Mouse (Mus musculus) forebrain, embryonic 16.5 days (tissue): ENCODE data around the gene Nfkbia. TPM values are rescaled to one million over a fixed set of nuclear protein-coding genes. Genes with fewer than 3 reads are reported as not detected.

Experiments
- ATAC-seq: fragments of 200-750 bp; cut with Nextera tagmentation; 2 replicates; pipeline ENCODE4 v1.8.0; 2017; ENCODE audit warnings: mild to moderate bottlenecking, moderate library complexity
- H3K27ac ChIP-seq: fragments of 300-500 bp; sonication (generic); 2 replicates; pipeline ENCODE4 v1.5.1; 2014; ENCODE audit warnings: low read length, control low read depth
- H3K27me3 ChIP-seq: fragments of 300-500 bp; sonication (generic); replicated peaks from 2 replicates; pipeline ENCODE4 v1.6.1; 2014; ENCODE audit warnings: low read length; ENCODE audit not compliant: control insufficient read depth, insufficient read depth
- H3K36me3 ChIP-seq: fragments of 300-500 bp; sonication (generic); 2 replicates; pipeline ENCODE4 v1.6.1; 2014; ENCODE audit not compliant: control insufficient read depth, insufficient read depth
- H3K4me1 ChIP-seq: fragments of 300-500 bp; sonication (generic); replicated peaks from 2 replicates; pipeline ENCODE4 v1.6.1; 2014; ENCODE audit warnings: low read length; ENCODE audit not compliant: control insufficient read depth, insufficient read depth
- H3K4me2 ChIP-seq: fragments of 300-500 bp; sonication (generic); 2 replicates; pipeline ENCODE4 v1.6.1; 2014; ENCODE audit warnings: mild to moderate bottlenecking, low read length, control low read depth
- H3K4me3 ChIP-seq: fragments of 300-500 bp; sonication (generic); replicated peaks from 2 replicates; pipeline ENCODE4 v1.5.1; 2014; ENCODE audit warnings: mild to moderate bottlenecking, low read length, control low read depth
- H3K9ac ChIP-seq: fragments of 300-500 bp; sonication (generic); replicated peaks from 2 replicates; pipeline ENCODE4 v1.6.1; 2014; ENCODE audit warnings: low read depth, low read length, control low read depth
- H3K9me3 ChIP-seq: fragments of 300-500 bp; sonication (generic); 2 replicates; pipeline ENCODE4 v1.6.1; 2016; ENCODE audit warnings: low read length; ENCODE audit not compliant: control insufficient read depth
- WGBS: fragments of 180-500 bp; shearing (Covaris S2); extraction: QIAGEN DNeasy Blood & Tissue Kit; methylation state at CpG from one replicate; pipeline ENCODE4 v1.1.7; 2014; 5-methylcytosine and 5-hydroxymethylcytosine counted together
- polyA plus RNA-seq: library from polyadenylated mRNA; unstranded; fragments of >200 nt; fragmentation: Nextera tagmentation; extraction: Ambion mirVana; gene quantifications from 2 replicates; pipeline ENCODE4 v1.2.1, GENCODE M21; 2015

Nfkbia gene
- polyA plus RNA-seq, 1 experiment from 2014 or later = 58.5 TPM

DNA sequence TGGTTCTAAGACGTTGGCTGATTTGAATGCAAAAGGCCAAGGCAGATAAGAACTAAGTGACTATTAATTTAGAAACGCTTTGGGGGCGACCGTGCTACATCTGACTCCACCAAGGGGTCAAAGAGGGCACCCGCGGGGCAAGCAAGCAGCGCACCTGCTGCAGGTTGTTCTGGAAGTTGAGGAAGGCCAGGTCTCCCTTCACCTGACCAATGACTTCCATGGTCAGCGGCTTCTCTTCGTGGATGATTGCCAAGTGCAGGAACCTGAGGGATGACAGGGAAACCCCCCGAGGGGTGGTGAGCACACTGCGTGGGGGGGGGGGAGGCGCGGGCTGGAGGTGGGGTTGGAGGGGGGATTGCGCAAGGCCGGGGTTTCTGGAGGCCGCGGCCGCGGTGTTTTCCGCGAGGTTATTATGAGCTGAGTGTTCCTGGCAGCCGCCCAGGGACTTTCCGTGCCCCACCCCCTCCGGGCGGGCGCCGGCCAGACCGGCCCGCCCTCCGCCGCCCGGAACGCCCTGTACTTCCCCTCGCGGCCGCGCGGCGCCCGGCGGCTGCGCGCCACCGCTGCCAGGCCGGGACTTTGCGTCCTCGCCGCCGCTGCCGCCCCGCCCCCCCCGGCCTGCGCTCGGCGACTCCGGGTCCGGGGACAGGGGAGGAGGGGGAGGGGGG, 797 bp downstream of the Nfkbia start:
- Histone ChIP-seq H3K4me2 (peak overlapping the region; percentile 78), H3K9ac (peak overlapping the region; percentile 97), H3K4me3 (peak overlapping the region; percentile 90), H3K9me3 (no peaks in the 10 kb centered on the region), H3K36me3 (peaks cover 14% of the 10 kb centered on the region), H3K27me3 (no peaks in the 10 kb centered on the region), H3K4me1 (peaks cover 20% of the 10 kb centered on the region), H3K27ac (peak overlapping the region; percentile 98)
- peak; percentile 84 for ATAC-seq
- WGBS = 1% methylated on average over 28 of the region's 57 CpGs

DNA sequence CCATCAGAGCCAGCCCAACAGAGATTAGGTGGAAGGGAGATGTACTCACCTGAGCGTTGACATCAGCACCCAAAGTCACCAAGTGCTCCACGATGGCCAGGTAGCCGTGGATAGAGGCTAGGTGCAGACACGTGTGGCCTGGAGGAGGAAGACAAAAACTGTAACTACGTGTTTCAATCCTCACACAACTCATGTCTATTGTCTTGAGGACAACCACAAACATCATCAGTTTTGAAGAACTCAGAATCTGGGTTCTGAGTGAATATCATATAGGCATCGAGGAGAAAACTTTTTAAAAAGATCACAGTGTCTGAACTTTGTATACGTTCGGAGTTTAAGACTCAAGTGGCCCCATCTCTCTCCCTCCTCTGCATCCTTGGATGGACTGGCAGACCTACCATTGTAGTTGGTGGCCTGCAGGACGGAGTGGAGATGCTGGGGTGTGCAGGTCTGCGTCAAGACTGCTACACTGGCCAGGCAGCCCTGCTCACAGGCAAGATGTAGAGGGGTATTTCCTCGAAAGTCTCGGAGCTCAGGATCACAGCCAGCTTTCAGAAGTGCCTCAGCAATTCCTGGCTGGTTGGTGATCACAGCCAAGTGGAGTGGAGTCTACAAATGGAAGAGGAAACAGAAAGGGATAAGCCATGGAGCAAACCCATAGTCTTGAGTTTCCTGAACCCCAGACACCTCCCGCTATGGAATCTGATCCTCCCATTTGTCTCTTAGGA, 1.6 kb downstream of the Nfkbia start:
- 84% methylated on average over 13 of the region's 13 CpGs for WGBS
- no peaks in the 10 kb centered on the region for H3K9me3 ChIP-seq

GRCm38 (mm10) chr12:55489986-55490721, 2.3 kb downstream of the Nfkbia start:
- Histone ChIP-seq H3K9ac (no peak overlapping the region), H3K4me1 (peaks cover 20% of the 10 kb centered on the region), H3K27ac (no peak overlapping the region), H3K4me2 (no peak overlapping the region; the same call in 1 of the 2 replicates), H3K27me3 (no peaks in the 10 kb centered on the region), H3K9me3 (no peaks in the 10 kb centered on the region), H3K36me3 (peaks cover 14% of the 10 kb centered on the region), H3K4me3 (no peak overlapping the region)
- no peak for ATAC-seq
- 93% methylated on average over 14 of the region's 14 CpGs for WGBS

More for the DNA sequence above, 1.6 kb downstream of the Nfkbia start:
- ATAC-seq = no peak
- Histone ChIP-seq H3K4me3 (peak overlapping the region; percentile 90), H3K27ac (peak overlapping the region; percentile 10; the same call in 1 of the 2 replicates), H3K4me1 (peaks cover 20% of the 10 kb centered on the region), H3K4me2 (peak overlapping the region; percentile 78), H3K9ac (peak overlapping the region; percentile 97), H3K27me3 (no peaks in the 10 kb centered on the region), H3K36me3 (peaks cover 14% of the 10 kb centered on the region)

DNA sequence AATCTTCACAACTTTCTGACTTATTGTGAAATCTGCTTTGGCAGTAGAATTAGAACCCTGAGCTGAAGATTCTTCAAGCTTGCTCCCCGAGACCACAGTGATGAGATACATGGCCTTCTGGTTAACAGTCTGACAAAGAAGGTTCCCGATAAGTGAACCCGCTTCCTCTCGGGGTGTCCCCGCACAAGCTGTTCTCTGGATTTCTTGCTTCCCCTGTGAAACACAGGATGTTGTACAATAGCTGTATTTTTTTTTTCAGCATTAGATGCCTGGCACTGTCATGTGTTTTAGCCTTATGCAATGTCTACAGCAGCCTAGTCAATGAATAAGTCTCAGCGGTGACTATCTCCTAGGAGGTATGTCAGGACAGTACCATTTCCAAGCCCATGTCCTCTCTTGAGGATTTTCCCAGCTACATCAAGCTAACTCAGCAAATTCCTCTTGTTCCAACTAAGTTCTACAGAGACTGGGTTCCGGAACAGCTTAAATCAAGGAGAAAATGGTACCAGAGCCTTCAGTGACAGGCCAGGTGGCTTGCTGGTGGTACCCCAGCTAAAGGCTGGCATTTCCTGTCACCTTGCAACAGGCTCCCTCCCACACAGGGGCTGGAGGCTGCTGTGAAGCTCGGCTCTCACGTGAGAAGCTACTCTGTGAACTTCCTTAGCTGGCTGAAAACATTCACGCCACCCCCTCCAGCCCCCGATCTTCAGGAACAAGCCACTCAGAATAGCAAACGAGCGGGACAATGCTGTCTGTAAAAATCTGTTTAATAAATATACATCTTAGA, 3.6 kb downstream of the Nfkbia start:
- Histone ChIP-seq H3K4me2 (no peak overlapping the region), H3K36me3 (peaks cover 14% of the 10 kb centered on the region), H3K9ac (no peak overlapping the region), H3K27ac (no peak overlapping the region), H3K4me3 (no peak overlapping the region), H3K4me1 (peaks cover 20% of the 10 kb centered on the region), H3K9me3 (no peaks in the 10 kb centered on the region), H3K27me3 (no peaks in the 10 kb centered on the region)
- WGBS = 91% methylated on average over 13 of the region's 13 CpGs
- no peak for ATAC-seq

DNA sequence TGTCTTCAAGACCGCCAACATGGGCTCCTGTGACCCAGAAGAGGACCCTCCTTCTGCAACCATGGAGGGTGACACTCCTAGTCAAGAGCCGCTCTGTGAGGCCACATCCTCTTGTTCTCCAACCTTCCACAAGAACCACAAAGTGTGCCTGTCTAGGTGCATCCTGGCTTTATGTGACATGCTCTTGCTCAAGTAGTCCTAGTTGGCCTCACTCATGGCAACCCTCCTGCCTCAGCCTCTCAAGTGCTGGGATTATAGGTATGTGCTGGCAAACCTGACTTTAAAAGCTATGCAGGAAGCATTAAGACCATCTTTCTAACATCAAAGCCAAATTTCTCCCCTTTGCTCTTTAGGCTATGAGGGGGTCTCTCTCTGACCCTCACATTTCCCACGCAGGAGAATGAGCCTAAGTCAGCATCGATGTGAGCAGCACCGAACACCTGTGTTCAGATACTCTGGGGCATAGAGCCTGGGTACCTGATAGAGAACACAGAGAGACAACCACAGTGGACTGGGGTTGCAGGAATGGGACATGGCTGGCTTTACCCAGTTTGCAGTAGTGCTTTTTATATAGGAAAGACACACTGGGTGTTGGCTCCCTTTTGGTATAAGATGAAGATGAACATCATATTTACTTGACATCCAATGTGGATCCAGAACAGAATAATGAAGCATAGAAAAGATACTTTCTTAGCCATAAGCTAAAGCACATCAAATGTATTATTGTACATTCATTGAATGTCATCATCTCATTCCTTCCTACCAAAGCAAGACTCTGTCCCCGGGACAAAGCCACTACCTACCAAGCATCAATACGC, 4.4 kb downstream of the Nfkbia start:
- H3K4me2 ChIP-seq = no peak overlapping the region
- no peaks in the 10 kb centered on the region for H3K27me3 ChIP-seq
- H3K4me3 ChIP-seq = no peak overlapping the region
- H3K4me1 ChIP-seq = peaks cover 16% of the 10 kb centered on the region
- ATAC-seq = no peak
- 98% methylated on average over 7 of the region's 7 CpGs for WGBS
- H3K9me3 ChIP-seq = no peaks in the 10 kb centered on the region
- no peak overlapping the region for H3K27ac ChIP-seq
- H3K36me3 ChIP-seq = peaks cover 14% of the 10 kb centered on the region
- no peak overlapping the region for H3K9ac ChIP-seq

DNA sequence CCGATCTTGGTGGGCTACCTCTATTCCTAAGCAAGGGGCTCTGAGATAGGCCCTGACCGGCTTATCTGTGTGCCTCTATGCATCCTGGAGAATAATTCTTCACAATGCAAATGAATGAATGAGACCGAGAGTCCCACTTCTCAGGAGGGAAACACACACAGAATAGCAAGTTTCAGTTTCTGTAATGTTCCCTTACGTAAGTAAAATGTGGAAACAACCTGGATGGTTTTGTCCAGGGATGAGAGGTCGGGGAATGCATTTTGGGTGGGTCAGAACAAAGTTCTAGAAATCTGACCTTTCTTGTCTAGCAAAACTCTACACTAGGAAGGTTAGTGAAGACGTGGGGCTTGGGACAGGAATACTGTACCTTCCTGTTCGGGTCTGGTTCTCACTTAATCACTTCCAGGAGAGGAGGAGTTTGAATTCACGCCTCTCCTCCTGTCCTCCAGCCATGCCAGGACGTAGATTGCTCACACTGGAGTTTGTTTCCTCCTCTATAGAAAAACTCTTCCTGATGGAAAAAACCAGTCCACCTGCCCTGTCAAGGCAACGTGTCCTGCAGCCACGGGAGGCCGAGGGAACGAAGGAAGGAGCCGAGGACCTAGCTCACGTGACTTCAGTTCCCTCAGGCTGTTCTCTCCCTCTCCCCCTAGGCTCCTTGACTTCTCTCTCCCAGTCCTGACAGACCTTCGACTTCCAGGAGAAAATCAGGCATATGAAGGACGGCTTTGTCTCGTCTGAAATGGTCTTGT, 5.3 kb downstream of the Nfkbia start:
- Histone ChIP-seq H3K9me3 (no peaks in the 10 kb centered on the region), H3K9ac (no peak overlapping the region), H3K36me3 (peaks cover 14% of the 10 kb centered on the region), H3K27me3 (no peaks in the 10 kb centered on the region), H3K27ac (no peak overlapping the region), H3K4me3 (no peak overlapping the region), H3K4me1 (peaks cover 11% of the 10 kb centered on the region), H3K4me2 (no peak overlapping the region)
- no peak for ATAC-seq
- 80% methylated on average over 18 of the region's 18 CpGs for WGBS

DNA sequence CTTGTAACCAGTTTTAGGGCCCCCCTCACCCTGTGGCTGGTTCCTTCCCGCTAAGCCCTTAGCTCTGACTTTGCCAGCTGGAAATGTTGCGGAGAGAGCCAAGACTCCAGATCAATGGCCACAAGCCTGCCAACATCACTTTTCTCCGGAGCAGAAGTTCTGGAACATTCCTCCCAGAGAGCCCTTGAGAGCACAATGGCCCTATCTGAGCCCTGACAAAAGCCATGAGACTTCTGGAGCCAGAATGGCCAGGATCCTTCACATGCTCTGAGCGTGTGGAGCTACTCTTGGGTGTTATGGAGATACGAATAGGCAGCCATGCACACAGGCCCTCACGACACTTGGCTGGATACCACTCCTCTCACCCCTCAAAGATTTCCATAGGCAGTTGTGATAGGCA, 7.6 kb downstream of the Nfkbia start:
- no peaks in the 10 kb centered on the region for H3K4me1 ChIP-seq
- H3K36me3 ChIP-seq = peaks cover 6% of the 10 kb centered on the region; the same call in 1 of the 2 replicates
- no peaks in the 10 kb centered on the region for H3K9me3 ChIP-seq
- H3K4me3 ChIP-seq = no peak overlapping the region
- no peak for ATAC-seq
- no peaks in the 10 kb centered on the region for H3K27me3 ChIP-seq
- H3K9ac ChIP-seq = no peak overlapping the region
- WGBS = 85% methylated on average over 6 of the region's 6 CpGs
- H3K27ac ChIP-seq = no peak overlapping the region
- no peak overlapping the region for H3K4me2 ChIP-seq
